Mouse (Mus musculus) erythroblast, adult 5-6 weeks (primary cell): ENCODE data around the gene Btbd9. TPM values are rescaled to one million over a fixed set of nuclear protein-coding genes. Genes with fewer than 3 reads are reported as not detected.
"Not testable (repeated sequence)": the region's sequence is repeated elsewhere in the genome, so short reads cannot be mapped to it uniquely, and the experiment has no call there.

ENCODE experiments used
- ATAC-seq: replicated peaks from 2 replicates; pipeline ENCODE4 v1.8.0; 2016; ENCODE audit warnings: moderate number of reproducible peaks, mild to moderate bottlenecking, moderate TSS enrichment, inconsistent platforms; ENCODE audit not compliant: poor library complexity, low FRiP score, severe bottlenecking
- total RNA-seq, 2 experiments: library from RNA; stranded (forward) in 1 of 2; stranded (reverse) in 1 of 2; fragments of 150-400 nt in 1 of 2; fragments of 200-764, 138-1000 nt in 1 of 2; gene quantifications; 2 replicates each; pipeline versions ENCODE4 v1.2.3 to v1.2.4; 2015 to 2017; ENCODE audit warnings: low replicate concordance in 2 of 2

The Btbd9 gene
- total RNA-seq (2015; ENCODE audit: low replicate concordance) = 6.5 and 9.2 TPM in 2 replicates
- total RNA-seq (2017; ENCODE audit: low replicate concordance) = 2.4 and 6.3 TPM in 2 replicates

GRCm38 (mm10) chr17:30575941-30576773, at the start of gene Btbd9:
Gene Btbd9 (minus strand): TSS chr17:30576488.
- peak; percentile 97 for ATAC-seq

- ATAC-seq = not testable (repeated sequence)
Observed at GRCm38 (mm10) chr17:30624132-30624531, 47.8 kb upstream of the Btbd9 start, which contains the start of gene Dnah8. Gene Dnah8 (plus strand): TSS chr17:30624354.

- ATAC-seq = no peak
Observed at GRCm38 (mm10) chr17:30623200-30623599, 46.9 kb upstream of the Btbd9 start.

- ATAC-seq = 0 out of 2 replicates have a peak, but pooled peaks have one; percentile 62
Observed at GRCm38 (mm10) chr17:30621450-30621849, 45.2 kb upstream of the Btbd9 start.

- no peak for ATAC-seq
Observed at GRCm38 (mm10) chr17:30620548-30620947, 44.3 kb upstream of the Btbd9 start.

- no peak for ATAC-seq
Observed at GRCm38 (mm10) chr17:30619153-30619552, 42.9 kb upstream of the Btbd9 start.

- no peak for ATAC-seq
Observed at GRCm38 (mm10) chr17:30618136-30618891, 42.0 kb upstream of the Btbd9 start.

- ATAC-seq = 0 out of 2 replicates have a peak, but pooled peaks have one; percentile 13
Observed at GRCm38 (mm10) chr17:30616203-30616602, 39.9 kb upstream of the Btbd9 start.

- ATAC-seq = peak; percentile 22; the same call in 1 of the 2 replicates
Observed at GRCm38 (mm10) chr17:30613350-30613749, 37.1 kb upstream of the Btbd9 start.

GRCm38 (mm10) chr17:30612075-30612859, 36.0 kb upstream of the Btbd9 start:
- ATAC-seq = peak; percentile 87

GRCm38 (mm10) chr17:30611221-30612074, 35.2 kb upstream of the Btbd9 start:
- peak; percentile 58 for ATAC-seq

- ATAC-seq = no peak
Observed at GRCm38 (mm10) chr17:30610739-30611138, 34.5 kb upstream of the Btbd9 start.

GRCm38 (mm10) chr17:30609980-30610307, 33.7 kb upstream of the Btbd9 start:
- ATAC-seq = no peak

- ATAC-seq = peak; percentile 67
Observed at GRCm38 (mm10) chr17:30609305-30609979, 33.2 kb upstream of the Btbd9 start.

GRCm38 (mm10) chr17:30607909-30608495, 31.7 kb upstream of the Btbd9 start:
- no peak for ATAC-seq

GRCm38 (mm10) chr17:30607330-30607729, 31.0 kb upstream of the Btbd9 start:
- ATAC-seq = no peak

- no peak for ATAC-seq
Observed at GRCm38 (mm10) chr17:30606634-30607081, 30.4 kb upstream of the Btbd9 start.

GRCm38 (mm10) chr17:30606206-30606605, 29.9 kb upstream of the Btbd9 start:
- no peak for ATAC-seq
